Mouse (Mus musculus): ENCODE results near the gene Cpa2.

Cpa2 gene

DNA sequence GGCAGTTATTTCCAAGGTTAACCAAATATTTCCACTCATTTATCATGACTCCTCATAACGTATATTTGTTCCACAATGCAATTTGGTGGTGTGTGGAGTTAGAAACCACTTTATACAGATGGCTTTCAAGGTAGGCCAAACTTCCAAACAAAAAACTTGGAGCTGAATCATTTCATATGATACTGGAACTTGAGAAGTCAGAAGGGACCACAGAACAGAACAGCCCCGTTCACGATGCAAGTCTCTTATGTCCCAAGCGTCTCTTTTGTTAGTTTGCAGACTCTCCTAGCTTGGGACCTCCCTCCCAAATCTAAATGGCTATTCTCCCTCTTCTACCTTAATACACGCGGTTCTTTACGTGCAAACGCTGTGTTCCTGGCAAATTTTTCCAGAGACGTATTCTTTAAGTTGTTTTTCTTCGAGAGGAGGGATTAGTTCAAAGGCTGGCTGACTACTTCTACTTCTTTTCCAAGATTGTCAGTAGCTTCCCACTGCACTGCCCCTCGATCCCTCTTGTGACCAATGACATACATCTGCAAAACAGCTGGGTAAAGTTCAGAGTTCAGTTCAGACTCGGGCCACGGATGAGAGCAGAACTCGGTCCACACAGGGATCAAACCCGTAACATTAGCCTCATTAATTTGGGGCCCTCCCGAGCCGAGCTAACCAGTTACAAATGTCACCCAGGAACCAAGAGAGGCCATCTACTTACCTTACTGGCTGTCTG lies 35.3 kb downstream of the Cpa2 start:
- DNase-seq (ENCODE audit: low read depth) = no peak

DNA sequence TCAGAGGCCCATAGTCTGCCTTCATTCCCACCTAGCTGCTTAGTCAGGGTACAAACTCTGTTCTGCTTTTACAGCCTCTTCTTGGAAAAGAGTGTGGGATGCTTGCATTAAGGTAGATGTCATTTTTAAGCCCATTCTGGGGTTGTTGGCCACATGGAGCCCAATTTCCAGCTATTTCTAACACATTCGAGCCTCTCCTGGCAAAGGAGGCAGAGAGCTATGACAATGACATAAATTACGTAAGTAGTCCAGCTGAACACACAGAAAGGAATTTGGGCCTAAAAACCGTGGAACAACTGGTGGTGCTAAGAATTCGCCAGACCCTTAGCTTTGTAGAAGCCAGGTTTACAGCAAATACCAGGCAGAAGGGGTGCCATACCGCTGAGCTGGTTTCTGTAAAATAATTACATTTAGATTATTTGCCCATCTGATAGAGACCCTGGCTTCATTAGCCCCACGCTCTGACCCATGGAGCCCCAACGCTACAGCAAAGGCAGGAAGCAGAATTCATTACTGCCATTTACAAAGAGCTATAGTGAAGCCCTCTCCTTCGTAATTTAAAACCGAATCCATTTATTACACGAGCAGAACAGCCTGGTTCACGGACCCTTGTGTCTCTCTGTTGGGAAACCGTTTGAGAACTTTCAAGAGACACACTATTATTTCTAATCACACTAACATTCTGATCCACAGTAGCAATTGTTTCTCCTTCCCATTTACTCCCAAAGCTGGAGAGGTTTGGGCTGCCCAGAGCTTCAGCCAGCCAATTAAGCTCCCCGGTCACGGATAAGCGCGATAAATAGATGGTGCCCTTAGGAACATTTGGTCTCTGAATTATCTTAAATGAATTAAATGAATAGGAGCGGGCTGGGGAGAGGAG lies 38.8 kb downstream of the Cpa2 start:
- DNase-seq (ENCODE audit: low read depth) = no peak

DNA sequence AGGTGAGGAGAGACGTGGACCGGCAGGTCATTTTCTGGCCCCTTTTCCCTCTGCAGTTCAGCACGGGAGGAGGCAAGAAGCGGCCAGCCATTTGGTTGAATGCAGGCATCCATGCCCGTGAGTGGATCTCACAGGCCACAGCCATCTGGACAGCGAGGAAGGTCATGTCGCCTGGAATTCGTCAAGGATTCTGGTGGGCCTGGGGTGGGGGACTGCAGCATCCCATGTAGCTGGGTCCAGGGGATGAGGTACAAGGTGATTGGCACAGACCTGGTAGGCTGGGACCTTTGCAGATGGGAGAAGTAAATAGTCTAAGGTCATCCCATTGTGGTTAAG lies 39.4 kb downstream of the Cpa2 start:
- no peak for DNase-seq (ENCODE audit: low read depth)

DNA sequence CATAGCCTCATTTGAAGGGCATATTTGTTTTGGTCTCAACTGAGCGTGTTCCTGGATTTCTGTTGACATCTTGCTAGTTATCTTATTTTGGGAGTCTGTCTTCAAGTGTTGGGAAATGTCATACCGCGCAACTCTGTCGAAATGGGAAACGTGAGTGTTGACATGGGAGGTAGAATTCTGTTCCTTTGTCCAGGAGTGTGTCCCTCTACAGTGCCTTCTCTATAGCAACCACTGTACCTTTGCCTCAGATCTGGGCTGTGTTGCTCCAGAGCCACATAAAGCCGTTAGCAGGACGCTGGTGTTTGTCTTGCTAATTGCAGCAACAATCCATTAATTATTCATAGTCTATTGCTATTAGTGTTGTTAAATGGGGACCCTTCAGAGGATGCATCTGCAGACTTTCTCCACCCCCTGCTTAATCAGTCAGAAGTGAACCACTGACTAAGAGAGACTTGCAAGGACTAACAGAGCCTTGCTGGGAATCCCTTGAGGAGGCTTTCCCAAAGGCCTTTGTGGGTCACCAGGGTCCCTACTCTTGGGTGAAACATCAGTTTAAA lies 45.6 kb downstream of the Cpa2 start:
- peak; percentile 20 for DNase-seq (ENCODE audit: low read depth)

DNA sequence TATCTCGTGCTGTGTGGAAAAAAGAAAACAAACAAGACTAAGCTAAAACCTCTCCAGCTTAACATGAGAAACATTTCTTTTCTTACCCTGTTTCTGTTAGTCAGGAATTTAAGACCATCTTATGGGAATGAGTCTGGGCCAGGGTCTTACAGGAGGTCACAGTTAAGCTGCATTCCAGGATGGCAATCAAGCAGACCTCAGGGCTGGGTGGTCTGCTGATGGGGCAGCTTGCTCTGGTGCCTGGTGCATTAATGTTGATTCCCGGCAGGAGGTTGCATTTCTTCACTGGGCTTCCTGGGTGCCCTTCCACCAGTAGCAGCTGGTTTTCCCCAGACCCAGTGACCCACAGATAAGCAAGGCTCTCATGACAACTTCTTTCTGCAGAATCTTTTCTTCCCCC lies 48.4 kb downstream of the Cpa2 start:
- DNase-seq (ENCODE audit: low read depth) = no peak

DNA sequence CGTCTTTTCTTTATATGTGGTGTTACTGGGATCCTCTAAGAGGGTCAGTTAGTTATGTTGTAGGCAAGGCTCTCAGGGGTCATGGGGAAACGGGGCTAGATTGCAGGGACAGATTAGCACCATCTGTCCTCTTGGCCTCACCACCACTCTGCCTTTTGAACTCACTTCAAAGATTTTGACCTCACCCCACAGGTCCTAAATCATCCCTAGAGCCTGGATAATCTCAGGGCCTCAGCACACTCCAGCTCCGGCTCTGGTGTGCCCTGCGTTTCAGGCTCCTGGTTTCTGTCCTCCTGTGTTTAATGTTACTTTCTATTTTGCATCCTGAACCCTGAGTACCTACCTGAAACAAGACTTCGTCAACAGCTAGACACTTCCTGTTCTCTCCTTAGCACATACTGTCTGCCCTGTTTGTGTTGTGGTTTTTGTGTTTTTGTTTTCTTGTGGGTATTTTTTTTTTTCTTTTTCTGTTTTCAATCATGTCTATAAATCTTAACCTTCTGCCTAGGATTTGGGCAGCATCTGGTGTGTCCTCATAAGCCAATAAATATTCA lies 50.5 kb downstream of the Cpa2 start:
- DNase-seq (ENCODE audit: low read depth) = no peak

DNA sequence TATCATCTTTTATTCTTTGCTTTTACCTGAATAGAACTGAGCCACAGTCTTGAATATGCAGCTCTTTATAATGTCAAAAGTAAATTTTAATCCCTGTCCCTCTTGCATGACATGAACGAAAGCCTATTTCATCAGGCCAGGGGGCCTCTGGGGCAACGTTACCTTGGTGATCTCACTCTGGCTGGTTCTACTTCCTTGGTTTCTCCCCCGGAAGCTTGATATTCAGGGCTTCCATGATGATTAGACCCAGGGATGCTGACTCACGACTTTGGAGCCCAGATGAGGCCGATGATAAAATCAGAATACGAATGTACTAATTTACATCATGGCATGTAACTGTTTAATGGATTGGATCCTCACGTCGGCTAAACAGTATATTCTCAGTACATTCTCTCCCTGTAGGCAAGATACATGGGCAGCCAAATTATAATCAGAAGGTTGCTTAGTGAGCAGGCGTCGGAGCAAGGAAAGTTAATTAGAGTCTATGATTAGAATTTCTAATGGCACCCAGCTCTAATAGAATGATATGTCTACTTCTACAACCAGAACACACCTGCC lies 51.1 kb downstream of the Cpa2 start:
- DNase-seq (ENCODE audit: low read depth) = peak; percentile 73

DNA sequence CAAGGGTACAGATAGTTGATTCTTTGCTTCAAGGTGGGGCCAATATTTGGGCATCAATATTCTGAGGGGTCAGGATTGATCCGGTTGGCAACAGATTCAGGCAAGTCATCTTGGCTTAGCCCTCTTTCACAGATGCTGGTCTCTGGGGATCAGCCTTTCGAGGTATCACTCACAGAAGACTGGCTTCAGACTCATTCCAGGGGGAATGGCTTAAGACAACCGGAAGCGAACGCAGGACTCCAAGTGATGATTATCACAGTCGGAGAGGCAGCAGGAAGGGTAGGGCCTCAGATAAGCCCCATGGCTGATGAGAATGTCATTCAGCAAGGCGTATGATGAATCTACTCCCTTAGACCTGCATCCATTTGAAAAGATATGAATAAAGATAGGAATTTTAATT lies 53.0 kb downstream of the Cpa2 start:
- no peak for DNase-seq (ENCODE audit: low read depth)

DNA sequence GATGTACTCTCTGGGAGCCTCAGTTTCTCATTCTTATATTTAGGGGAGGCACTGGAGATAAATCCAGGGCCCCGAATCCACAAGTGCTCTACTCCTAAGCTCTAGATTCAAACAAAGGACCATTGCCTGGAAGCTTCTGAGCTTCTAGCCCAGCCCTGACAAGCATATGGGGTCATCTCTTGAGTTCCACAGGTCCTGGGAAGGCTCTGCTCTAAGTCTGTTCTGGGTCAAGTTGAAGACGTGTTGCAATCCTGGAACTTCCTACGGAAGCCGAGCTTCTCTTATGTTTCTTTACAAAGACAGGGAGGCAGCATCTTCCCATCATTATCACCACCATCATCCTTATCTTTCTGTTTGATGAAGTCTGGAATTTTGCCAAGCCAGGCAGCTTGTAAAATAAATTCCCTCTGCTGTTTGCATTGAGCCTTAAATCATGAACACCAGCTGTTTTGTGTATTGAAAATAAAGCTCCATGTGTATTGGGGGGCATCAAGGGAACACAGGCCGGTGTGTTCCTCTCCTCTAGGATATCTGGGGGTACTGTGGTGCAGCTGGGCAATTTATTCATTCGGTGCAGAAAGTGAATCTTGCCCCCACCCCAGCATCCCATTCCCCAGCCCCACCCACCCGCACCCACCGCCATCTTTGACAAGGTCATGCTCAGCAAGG lies 55.0 kb downstream of the Cpa2 start:
- DNase-seq (ENCODE audit: low read depth) = no peak

DNA sequence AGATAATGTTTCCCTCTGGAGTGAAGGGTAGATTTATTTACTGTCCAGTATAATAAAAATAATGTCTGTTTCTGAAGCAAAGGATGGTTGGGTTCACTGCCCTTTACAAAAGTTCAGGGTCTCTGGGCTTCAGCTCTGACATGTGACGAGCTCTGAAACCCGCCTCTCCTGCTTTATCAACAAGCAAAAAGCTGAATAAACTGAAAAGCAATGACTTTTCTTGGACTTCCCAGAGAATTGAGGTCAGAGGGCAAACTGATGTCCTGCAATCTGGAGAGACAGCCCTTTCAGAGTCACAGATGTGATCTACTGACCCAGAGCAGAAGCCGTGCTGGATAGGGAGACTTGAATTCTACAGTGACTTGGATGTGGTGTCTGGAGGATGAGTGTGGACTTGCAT lies 58.7 kb downstream of the Cpa2 start:
- DNase-seq (ENCODE audit: low read depth) = no peak

DNA sequence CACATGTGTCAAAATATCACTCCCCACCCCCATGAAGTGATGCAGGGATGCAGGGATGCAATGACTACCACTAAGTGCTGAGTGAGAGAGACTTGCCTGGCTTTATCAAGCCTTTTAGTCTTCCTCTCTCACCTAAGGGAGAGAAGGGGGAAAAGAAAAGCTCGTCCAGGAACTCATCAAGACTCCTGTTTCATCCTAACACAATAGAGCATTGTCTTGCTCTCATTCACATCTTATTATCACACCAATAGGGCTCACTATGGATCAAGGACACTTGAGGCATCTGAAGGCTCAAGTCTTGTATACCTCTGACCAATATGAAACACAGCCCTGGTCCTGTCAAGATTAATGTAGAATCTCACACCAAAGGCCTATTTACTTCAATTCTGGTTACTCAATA lies 59.6 kb downstream of the Cpa2 start:
- DNase-seq (ENCODE audit: low read depth) = no peak

DNA sequence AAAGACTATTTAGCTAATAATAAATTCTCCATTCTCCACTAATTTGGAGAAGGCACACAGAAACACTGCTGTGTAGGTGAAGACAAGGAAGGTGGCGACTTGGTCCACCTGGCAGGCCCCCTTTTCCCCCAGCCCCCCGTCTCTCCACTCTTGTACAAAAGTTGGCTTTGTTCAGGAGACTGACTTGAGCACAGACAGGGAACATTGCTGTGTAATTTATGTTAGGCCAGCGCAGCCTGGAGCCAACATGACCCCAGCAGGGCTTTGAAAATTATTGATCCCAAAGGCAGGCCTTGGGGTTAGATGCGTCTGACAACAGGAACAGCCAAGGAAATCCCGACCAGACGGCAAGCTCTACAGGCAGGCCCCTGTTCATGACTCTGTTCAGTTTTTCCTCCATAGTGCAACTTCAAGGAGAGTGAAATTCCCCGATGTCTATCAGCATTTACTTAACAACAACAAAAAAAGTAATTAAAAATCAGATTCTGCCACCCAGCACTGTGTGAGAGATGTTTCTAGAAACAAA lies 63.0 kb downstream of the Cpa2 start:
- DNase-seq (ENCODE audit: low read depth) = no peak

DNA sequence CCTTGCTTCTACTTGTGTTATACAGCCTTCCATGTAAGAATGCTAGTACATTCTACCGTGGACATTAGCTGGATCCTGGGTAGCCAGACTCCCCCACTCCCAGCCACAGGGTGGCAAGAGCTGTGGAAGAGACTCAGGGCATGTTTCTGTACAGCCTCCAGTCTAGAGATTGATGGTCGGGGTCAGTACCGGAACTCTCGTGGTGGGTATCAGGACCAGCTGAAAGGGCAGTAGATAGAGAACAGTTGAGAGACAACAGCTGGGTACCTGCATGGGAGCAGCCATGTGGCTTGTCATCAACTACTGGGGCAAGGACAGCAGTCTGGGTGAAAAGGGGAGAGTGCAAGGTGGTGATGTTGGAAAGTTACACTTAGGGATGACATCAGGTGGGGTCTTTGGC lies 63.7 kb downstream of the Cpa2 start:
- DNase-seq (ENCODE audit: low read depth) = no peak

DNA sequence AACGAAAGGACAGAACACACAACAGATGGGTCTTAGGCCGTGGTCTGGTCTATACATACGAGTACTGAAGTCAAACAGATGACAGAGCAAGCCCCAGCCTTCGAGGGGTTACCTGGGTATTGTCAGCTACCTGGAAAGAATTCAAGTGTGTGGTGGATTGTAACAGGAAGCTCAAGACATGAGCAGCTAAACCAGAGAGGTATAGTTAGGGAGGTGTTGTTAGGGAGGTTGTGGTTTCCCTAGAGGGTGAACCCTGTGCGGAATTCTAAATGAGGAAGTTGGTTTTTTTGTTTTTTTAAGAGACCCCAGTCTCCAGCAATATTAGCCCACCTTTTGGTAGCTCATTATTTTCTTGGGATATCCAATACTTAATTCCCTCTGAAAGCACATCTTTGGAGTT lies 64.3 kb downstream of the Cpa2 start:
- peak; percentile 13 for DNase-seq (ENCODE audit: low read depth)

DNA sequence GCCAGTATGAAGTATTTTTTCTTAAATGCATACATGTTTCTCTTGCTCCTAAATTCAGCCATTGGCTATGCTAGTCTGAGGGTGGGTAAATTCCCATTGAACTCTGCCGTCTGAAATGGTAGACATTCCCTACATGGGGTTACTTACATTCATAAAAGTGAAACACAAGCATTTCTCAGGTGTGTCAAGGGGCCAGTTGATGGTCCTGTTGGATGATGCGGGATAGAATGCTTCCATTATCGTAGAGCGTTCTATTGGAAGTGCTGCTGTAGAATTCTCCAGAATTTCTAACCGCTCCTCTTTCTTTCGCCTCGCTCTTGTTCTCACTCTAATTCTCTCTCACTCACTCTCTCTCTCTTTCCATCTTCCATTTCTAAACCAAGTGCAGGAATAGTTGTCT lies 69.3 kb downstream of the Cpa2 start, which contains the start of gene Cpa5:
TSS of gene Cpa5 (plus strand) at position 301 of the 400 bp plus-strand sequence.
- DNase-seq (ENCODE audit: low read depth) = no peak

DNA sequence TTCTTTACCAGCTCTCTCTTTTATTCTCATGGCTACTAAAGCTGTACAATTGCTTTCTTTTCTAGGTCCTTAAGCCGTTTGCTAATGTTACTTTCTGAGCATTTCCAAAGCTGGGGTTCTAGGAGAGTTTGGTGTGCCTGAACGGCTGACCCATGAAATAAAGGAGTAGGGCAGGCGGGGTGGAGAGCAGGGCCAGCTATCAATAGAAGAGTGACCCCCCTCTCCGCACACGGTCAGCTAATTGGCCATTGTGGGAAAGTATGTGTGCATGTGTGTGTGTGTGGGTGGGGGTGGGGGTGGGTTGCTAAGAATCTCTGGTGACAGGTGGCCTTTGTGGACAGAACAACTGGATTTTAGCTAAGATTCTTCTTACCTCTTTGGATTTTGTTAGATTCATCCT lies 69.8 kb downstream of the Cpa2 start:
- DNase-seq (ENCODE audit: low read depth) = no peak
